Mouse (Mus musculus): Measurements from ENCODE around the gene Tns1. TPM values are rescaled to one million over a fixed set of nuclear protein-coding genes. Genes with fewer than 3 reads are reported as not detected.

Tns1 gene
- polyA plus RNA-seq, 1 experiment from 2014 or later, result 8.2 TPM

GRCm38 (mm10) chr1:74095728-74096127 lies 28.5 kb downstream of the Tns1 start:
- ATAC-seq, result no peak
- Histone ChIP-seq H3K4me3 (ENCODE audit: low read depth, low read length) (no peak overlapping the region), H3K4me2 (ENCODE audit: low read length) (no peak overlapping the region), H3K27me3 (ENCODE audit: control insufficient read depth, insufficient read depth, low read depth, low read length) (peaks cover 12% of the 10 kb centered on the region), H3K9me3 (replicated peaks; ENCODE audit: control insufficient read depth, low read length, poor library complexity, severe bottlenecking) (no peaks in the 10 kb centered on the region), H3K36me3 (ENCODE audit: control insufficient read depth, insufficient read depth, low read length) (no peaks in the 10 kb centered on the region), H3K27ac (ENCODE audit: low read length) (no peak overlapping the region), H3K9ac (ENCODE audit: low read depth, low read length) (no peak overlapping the region), H3K4me1 (ENCODE audit: control insufficient read depth, insufficient read depth, low read length) (peaks cover 18% of the 10 kb centered on the region)
- 56% methylated on average over 3 of the region's 3 CpGs for WGBS

DNA sequence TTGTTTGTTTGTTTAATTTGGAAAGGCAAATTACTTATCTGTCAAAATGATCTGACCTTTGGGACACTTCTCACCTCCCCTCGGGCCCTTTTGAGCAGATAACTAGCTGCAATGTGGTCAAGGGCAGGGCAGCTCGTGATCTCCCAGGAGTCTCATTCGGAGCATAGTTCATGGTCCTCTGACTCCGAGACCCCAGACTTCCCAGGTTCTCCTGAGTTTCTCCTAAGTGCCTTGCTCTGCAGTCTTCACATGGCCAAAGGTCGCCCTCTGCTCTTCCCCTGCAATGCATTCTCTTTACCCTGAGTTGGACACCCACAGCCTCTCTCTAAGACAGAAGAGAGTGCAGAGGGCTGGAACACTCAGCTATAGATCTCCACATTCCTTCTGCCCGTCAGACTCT lies 29.0 kb downstream of the Tns1 start:
- Histone ChIP-seq H3K9ac (ENCODE audit: low read depth, low read length) (no peak overlapping the region), H3K4me3 (ENCODE audit: low read depth, low read length) (no peak overlapping the region), H3K27me3 (ENCODE audit: control insufficient read depth, insufficient read depth, low read depth, low read length) (peaks cover 10% of the 10 kb centered on the region), H3K9me3 (replicated peaks; ENCODE audit: control insufficient read depth, low read length, poor library complexity, severe bottlenecking) (no peaks in the 10 kb centered on the region), H3K27ac (ENCODE audit: low read length) (no peak overlapping the region), H3K4me1 (ENCODE audit: control insufficient read depth, insufficient read depth, low read length) (peaks cover 18% of the 10 kb centered on the region), H3K4me2 (ENCODE audit: low read length) (no peak overlapping the region), H3K36me3 (ENCODE audit: control insufficient read depth, insufficient read depth, low read length) (no peaks in the 10 kb centered on the region)
- 66% methylated on average over 6 of the region's 6 CpGs for WGBS
- no peak for ATAC-seq

DNA sequence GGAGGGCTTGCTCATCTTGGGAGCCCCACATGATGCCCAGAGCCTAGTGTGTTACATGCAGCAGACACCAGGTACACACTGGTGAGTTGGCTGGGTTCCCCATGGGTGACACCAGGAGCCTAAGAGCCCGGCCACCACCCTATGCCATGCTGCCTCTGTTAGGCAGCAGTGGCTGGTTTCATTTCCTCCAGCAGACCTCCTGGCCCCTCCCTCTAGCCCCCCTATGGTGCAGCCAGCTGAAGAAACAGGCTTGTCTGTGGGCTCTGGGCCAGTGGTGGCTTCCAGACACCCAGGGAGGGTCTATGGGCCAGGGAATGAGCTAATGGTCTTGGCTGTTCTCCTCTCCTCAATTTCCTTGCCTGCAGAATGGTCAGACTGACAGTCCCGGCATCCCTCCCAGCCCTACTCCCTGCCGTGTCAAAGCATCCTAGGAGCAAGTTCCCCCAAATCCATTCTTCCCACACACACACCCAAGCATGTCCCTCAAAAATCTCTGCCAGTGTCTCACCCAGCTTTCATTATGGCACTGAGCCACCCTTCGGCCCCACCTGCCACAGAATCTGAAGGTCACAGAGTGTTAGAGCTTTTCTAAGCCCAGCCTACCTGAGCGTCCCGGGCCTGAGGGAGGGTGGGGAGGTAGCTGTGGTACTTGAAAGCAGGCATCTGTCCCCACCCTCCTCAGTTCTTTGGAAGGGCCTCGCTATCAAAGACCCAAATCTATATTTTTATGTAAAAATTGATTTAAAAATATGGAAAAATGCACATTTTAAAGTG lies 29.6 kb downstream of the Tns1 start:
- no peak overlapping the region for H3K27ac ChIP-seq (ENCODE audit: low read length)
- H3K36me3 ChIP-seq (ENCODE audit: control insufficient read depth, insufficient read depth, low read length), result no peaks in the 10 kb centered on the region
- H3K9ac ChIP-seq (ENCODE audit: low read depth, low read length), result no peak overlapping the region
- H3K4me2 ChIP-seq (ENCODE audit: low read length), result no peak overlapping the region
- peaks cover 16% of the 10 kb centered on the region for H3K4me1 ChIP-seq (ENCODE audit: control insufficient read depth, insufficient read depth, low read length)
- ATAC-seq, result no peak
- H3K9me3 ChIP-seq (replicated peaks; ENCODE audit: control insufficient read depth, low read length, poor library complexity, severe bottlenecking), result no peaks in the 10 kb centered on the region
- peaks cover 6% of the 10 kb centered on the region; the same call in 1 of the 2 replicates for H3K27me3 ChIP-seq (ENCODE audit: control insufficient read depth, insufficient read depth, low read depth, low read length)
- 51% methylated on average over 7 of the region's 7 CpGs for WGBS
- no peak overlapping the region for H3K4me3 ChIP-seq (ENCODE audit: low read depth, low read length)

DNA sequence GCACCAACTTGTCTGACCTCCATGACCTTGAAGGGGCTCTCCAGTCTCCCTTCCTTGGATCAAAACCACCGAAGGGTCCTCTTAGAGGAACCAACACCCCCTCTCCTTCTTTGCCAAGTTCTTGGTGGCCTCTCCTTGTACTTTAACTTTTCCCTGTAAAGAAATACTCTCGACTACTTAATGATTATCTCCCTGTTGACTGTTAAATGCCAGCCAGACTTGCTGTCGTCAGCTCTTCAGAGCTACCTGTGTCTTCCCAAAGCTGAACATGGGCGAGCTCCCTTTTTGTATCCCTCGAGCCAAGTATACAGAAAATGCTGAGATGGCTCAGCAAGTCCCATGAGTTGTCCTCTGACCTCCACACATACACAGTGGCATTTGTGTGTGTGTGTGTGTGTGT lies 30.8 kb downstream of the Tns1 start:
- WGBS, result 87% methylated on average over 5 of the region's 5 CpGs
- no peak overlapping the region for H3K9ac ChIP-seq (ENCODE audit: low read depth, low read length)
- no peak overlapping the region for H3K4me3 ChIP-seq (ENCODE audit: low read depth, low read length)
- no peak for ATAC-seq
- H3K36me3 ChIP-seq (ENCODE audit: control insufficient read depth, insufficient read depth, low read length), result no peaks in the 10 kb centered on the region
- no peaks in the 10 kb centered on the region for H3K9me3 ChIP-seq (replicated peaks; ENCODE audit: control insufficient read depth, low read length, poor library complexity, severe bottlenecking)
- 0 out of 2 replicates have a peak, but pooled peaks cover 3% of the 10 kb centered on the region for H3K27me3 ChIP-seq (ENCODE audit: control insufficient read depth, insufficient read depth, low read depth, low read length)
- no peak overlapping the region for H3K4me2 ChIP-seq (ENCODE audit: low read length)
- H3K27ac ChIP-seq (ENCODE audit: low read length), result no peak overlapping the region
- peaks cover 8% of the 10 kb centered on the region for H3K4me1 ChIP-seq (ENCODE audit: control insufficient read depth, insufficient read depth, low read length)

GRCm38 (mm10) chr1:74092242-74092641 lies 32.0 kb downstream of the Tns1 start:
- Histone ChIP-seq H3K9me3 (replicated peaks; ENCODE audit: control insufficient read depth, low read length, poor library complexity, severe bottlenecking) (no peaks in the 10 kb centered on the region), H3K4me3 (ENCODE audit: low read depth, low read length) (no peak overlapping the region), H3K4me2 (ENCODE audit: low read length) (no peak overlapping the region), H3K27ac (ENCODE audit: low read length) (no peak overlapping the region), H3K4me1 (ENCODE audit: control insufficient read depth, insufficient read depth, low read length) (peaks cover 5% of the 10 kb centered on the region), H3K36me3 (ENCODE audit: control insufficient read depth, insufficient read depth, low read length) (no peaks in the 10 kb centered on the region), H3K9ac (ENCODE audit: low read depth, low read length) (no peak overlapping the region), H3K27me3 (ENCODE audit: control insufficient read depth, insufficient read depth, low read depth, low read length) (0 out of 2 replicates have a peak, but pooled peaks cover 3% of the 10 kb centered on the region)
- no peak for ATAC-seq
- 68% methylated on average over 10 of the region's 10 CpGs for WGBS

GRCm38 (mm10) chr1:74091611-74092224 lies 32.5 kb downstream of the Tns1 start:
- 45% methylated on average over 6 of the region's 6 CpGs for WGBS
- Histone ChIP-seq H3K4me1 (ENCODE audit: control insufficient read depth, insufficient read depth, low read length) (peaks cover 5% of the 10 kb centered on the region), H3K4me3 (ENCODE audit: low read depth, low read length) (no peak overlapping the region), H3K36me3 (ENCODE audit: control insufficient read depth, insufficient read depth, low read length) (no peaks in the 10 kb centered on the region), H3K27ac (ENCODE audit: low read length) (no peak overlapping the region), H3K9me3 (replicated peaks; ENCODE audit: control insufficient read depth, low read length, poor library complexity, severe bottlenecking) (no peaks in the 10 kb centered on the region), H3K9ac (ENCODE audit: low read depth, low read length) (no peak overlapping the region), H3K4me2 (ENCODE audit: low read length) (no peak overlapping the region), H3K27me3 (ENCODE audit: control insufficient read depth, insufficient read depth, low read depth, low read length) (0 out of 2 replicates have a peak, but pooled peaks cover 1% of the 10 kb centered on the region)
- ATAC-seq, result no peak

GRCm38 (mm10) chr1:74091138-74091537 lies 33.1 kb downstream of the Tns1 start:
- no peak overlapping the region for H3K4me2 ChIP-seq (ENCODE audit: low read length)
- H3K4me1 ChIP-seq (ENCODE audit: control insufficient read depth, insufficient read depth, low read length), result peaks cover 5% of the 10 kb centered on the region
- H3K36me3 ChIP-seq (ENCODE audit: control insufficient read depth, insufficient read depth, low read length), result no peaks in the 10 kb centered on the region
- ATAC-seq, result no peak
- no peaks in the 10 kb centered on the region for H3K27me3 ChIP-seq (ENCODE audit: control insufficient read depth, insufficient read depth, low read depth, low read length)
- H3K9ac ChIP-seq (ENCODE audit: low read depth, low read length), result no peak overlapping the region
- H3K9me3 ChIP-seq (replicated peaks; ENCODE audit: control insufficient read depth, low read length, poor library complexity, severe bottlenecking), result no peaks in the 10 kb centered on the region
- H3K4me3 ChIP-seq (ENCODE audit: low read depth, low read length), result no peak overlapping the region
- 26% methylated on average over 7 of the region's 7 CpGs for WGBS
- H3K27ac ChIP-seq (ENCODE audit: low read length), result no peak overlapping the region

DNA sequence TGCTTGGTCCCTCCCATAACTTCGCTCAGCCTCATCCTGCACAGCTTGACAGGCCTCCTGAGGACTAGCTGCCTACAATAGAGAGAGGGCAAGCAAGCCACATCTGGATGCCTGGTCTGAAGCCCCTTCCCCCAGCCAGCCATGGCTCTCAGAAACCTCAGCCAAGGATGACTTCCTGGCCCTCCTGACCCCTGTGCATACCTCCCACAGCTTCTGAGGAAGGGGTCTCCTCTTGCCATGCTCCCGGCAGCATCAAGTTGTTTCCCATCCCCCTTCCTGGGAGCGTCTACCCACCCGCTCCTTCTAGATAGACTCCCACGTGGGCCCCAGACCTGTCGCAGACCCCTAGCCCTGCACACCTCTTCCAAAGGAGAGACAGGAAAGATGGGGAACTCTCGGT lies 33.9 kb downstream of the Tns1 start:
- Histone ChIP-seq H3K9me3 (replicated peaks; ENCODE audit: control insufficient read depth, low read length, poor library complexity, severe bottlenecking) (no peaks in the 10 kb centered on the region), H3K27ac (ENCODE audit: low read length) (no peak overlapping the region), H3K4me1 (ENCODE audit: control insufficient read depth, insufficient read depth, low read length) (peaks cover 5% of the 10 kb centered on the region), H3K9ac (ENCODE audit: low read depth, low read length) (no peak overlapping the region), H3K36me3 (ENCODE audit: control insufficient read depth, insufficient read depth, low read length) (no peaks in the 10 kb centered on the region), H3K4me2 (ENCODE audit: low read length) (no peak overlapping the region), H3K27me3 (ENCODE audit: control insufficient read depth, insufficient read depth, low read depth, low read length) (no peaks in the 10 kb centered on the region), H3K4me3 (ENCODE audit: low read depth, low read length) (no peak overlapping the region)
- WGBS, result 63% methylated on average over 7 of the region's 7 CpGs
- ATAC-seq, result no peak

DNA sequence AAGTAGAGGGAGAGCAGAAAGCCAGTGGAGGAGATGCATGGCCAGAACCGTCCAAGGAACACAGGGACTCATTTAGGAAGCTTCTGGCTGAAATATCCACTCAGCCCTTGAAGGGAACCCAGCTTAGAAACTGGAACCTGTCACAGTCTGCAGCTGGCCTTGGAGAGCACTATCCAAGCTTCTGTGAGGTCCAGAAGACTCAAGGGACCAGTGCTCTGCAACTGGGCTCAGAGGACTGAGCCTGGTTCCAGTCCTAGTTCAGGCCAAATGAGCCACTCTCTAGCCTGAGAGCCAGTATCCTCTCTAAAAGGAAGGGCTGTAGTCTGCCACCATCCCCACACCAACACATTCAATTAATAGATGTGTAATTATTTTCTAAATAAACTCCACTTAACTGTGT lies 35.7 kb downstream of the Tns1 start:
- Histone ChIP-seq H3K36me3 (ENCODE audit: control insufficient read depth, insufficient read depth, low read length) (no peaks in the 10 kb centered on the region), H3K4me1 (ENCODE audit: control insufficient read depth, insufficient read depth, low read length) (peaks cover 5% of the 10 kb centered on the region), H3K27me3 (ENCODE audit: control insufficient read depth, insufficient read depth, low read depth, low read length) (no peaks in the 10 kb centered on the region), H3K9me3 (replicated peaks; ENCODE audit: control insufficient read depth, low read length, poor library complexity, severe bottlenecking) (no peaks in the 10 kb centered on the region), H3K9ac (ENCODE audit: low read depth, low read length) (no peak overlapping the region), H3K27ac (ENCODE audit: low read length) (no peak overlapping the region), H3K4me2 (ENCODE audit: low read length) (no peak overlapping the region), H3K4me3 (ENCODE audit: low read depth, low read length) (no peak overlapping the region)
- WGBS, result 100% methylated on average over 1 of the region's 1 CpGs
- ATAC-seq, result no peak
